Mouse (Mus musculus): ENCODE measurements around the gene Epm2a.

DNA sequence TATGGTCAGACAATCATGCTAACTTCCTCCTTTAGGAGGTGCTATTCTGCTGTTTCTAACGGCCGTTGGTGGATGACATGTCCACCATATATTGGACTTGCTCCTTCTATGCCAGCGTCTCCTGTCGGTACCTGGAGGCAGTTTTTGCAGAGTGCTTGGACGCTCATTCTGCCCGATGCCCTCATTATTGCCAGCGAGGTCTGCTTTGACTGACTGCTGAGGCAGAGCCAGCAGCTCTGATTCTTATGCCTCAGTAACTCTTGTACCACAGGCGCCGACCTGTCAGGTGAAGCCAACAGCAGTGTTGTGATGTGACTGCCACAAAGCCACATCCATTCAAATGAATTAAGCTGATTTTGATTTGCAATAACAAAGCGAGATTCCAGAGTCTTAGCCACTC lies 95.3 kb downstream of the Epm2a start:
- TF ChIP-seq CTCF (IDR thresholded peaks at IDR 0.05; ENCODE audit: control insufficient read depth, insufficient read depth, insufficient read length) (no peak), USF1 (IDR thresholded peaks at IDR 0.05; ENCODE audit: low read depth) (no peak)
